Mouse (Mus musculus) monocyte, adult 2 months (primary cell): ENCODE results near the gene Myo15b.
"Not testable (repeated sequence)": the region's sequence is repeated elsewhere in the genome, so short reads cannot be mapped to it uniquely, and the experiment has no call there.

Experiments
- DNase-seq, 2 experiments: peaks; one replicate each; pipeline ENCODE4 v3.0.0; 2022; ENCODE audit warnings: low spot score in 2 of 2, low read depth in 1 of 2

Myo15b gene

DNA sequence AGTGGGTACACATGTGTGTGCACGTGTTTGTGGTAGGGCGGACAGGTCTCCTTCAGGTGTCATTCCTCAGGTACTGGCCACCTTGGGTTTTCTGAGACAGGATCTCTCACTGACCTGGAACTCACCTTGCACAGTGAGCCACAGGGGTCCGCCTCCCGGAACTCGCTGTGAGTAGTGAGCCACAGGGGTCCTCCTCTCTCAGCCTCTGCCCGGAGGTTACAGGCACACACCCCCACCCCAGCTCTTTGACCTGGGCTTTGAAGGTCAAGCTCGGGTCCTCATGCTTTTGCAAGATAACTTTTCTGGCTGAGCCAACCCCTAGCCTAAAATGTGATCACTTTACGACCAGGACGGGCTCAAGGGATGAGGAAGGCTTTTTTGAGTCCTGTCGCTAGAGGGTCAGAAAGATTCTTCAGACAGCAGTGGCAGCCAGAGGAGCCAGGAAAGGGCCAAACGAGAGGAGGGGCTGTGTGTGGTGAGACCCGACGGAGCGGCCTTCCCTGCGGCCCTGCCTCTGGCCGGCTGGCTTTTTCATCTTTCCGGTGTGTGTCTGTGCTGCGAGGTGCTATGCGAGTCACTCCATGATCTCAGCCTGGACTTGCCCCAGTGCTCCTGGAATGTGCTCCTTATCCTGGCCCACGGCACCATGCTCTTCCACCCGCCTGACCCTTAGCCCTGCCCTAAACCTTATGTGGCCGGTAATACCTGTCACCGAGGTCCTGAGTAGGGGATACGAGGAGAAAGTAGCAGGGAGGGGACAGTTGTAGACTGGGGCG lies 27.5 kb upstream of the Myo15b start:
- no peak for DNase-seq

GRCm38 (mm10) chr11:115831518-115831917 lies 26.7 kb upstream of the Myo15b start:
- no peak for DNase-seq

GRCm38 (mm10) chr11:115832064-115832463 lies 26.1 kb upstream of the Myo15b start:
- DNase-seq = no peak

- DNase-seq = no peak
Measured at GRCm38 (mm10) chr11:115832523-115832922, 25.7 kb upstream of the Myo15b start.

DNA sequence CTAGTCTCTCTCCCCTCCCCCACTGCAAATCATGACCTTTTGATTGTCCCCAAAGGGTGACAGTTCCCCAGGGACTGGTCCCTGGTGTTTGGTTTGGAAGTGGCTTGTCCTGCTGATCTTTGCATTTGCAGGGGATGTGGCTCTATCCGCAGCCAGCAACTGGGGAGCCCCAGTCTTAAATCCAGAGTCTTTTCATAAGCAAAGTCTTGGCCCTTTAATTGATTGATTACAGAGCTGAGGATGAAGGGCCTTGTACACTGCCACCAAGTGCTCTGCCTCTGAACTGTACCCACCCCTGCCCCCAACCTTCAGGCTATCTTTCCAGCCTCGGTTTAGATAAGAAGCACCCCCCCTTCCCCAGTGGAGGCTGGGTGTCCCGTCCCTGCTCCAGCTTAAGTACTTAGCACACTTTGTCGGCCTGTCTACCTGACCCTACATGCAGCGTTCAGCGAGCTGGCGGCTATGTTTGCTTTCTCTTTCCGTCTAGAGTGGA lies 25.1 kb upstream of the Myo15b start:
- no peak for DNase-seq

- DNase-seq = no peak
Measured at GRCm38 (mm10) chr11:115834033-115834432, 24.2 kb upstream of the Myo15b start.

- DNase-seq = no peak
Measured at GRCm38 (mm10) chr11:115836656-115837395, 21.4 kb upstream of the Myo15b start.

DNA sequence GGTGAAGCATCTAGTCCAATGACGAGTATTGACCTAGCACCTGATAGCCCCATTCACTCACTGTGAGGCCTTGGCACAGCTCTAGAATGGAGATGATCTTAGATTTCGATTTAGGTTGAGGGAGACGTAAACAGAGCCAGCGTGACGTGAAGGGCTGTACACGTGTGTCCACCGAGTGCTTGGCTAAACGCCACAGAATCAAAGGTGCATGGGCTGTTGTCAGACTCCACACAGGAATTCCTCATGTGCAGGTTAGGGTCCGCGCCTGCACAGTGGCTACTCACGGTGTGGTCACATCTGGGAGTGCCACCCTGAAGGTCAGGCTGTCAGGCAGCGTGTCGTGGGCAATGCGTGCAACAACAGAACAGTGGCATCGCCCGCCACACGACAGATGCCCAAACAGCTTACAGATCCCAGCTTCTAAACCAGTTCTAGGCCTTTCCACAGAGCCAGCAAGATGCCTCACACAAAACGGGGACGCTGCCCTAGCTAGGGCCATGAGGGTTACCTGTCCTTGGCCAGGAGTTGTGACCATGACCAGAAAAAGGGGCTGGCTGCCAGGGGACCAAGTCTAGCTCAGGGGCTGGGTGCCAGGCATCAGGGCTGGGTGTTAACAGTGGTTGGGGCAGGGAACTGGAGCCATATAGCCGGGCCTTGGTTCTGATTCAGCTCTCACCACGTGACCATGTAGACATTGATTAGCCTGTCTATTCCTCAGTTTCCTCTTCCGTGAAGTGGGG lies 20.4 kb upstream of the Myo15b start:
- DNase-seq = no peak

GRCm38 (mm10) chr11:115838895-115839311 lies 19.3 kb upstream of the Myo15b start:
- no peak for DNase-seq

DNA sequence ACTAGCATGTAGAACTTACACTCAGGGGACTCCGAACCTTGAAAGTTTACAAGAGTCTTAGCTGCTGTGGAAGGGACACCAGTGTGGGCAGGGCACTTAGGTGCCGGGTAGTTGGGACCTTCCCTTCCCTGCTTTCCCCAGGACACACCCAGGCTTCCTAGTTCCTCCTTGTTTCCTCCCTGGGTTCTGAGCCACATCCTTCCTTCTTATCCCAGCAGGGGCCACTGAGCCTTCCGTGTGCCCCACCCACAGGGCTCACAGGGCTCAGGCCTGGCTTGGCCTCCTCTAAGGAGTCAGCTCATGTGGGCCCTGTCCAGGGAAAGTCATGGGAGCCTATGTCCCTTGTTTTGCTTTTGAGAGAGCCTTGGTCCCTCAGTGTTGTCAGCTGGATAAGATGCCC lies 18.5 kb upstream of the Myo15b start:
- DNase-seq = no peak

GRCm38 (mm10) chr11:115841044-115841443 lies 17.2 kb upstream of the Myo15b start:
- no peak for DNase-seq

DNA sequence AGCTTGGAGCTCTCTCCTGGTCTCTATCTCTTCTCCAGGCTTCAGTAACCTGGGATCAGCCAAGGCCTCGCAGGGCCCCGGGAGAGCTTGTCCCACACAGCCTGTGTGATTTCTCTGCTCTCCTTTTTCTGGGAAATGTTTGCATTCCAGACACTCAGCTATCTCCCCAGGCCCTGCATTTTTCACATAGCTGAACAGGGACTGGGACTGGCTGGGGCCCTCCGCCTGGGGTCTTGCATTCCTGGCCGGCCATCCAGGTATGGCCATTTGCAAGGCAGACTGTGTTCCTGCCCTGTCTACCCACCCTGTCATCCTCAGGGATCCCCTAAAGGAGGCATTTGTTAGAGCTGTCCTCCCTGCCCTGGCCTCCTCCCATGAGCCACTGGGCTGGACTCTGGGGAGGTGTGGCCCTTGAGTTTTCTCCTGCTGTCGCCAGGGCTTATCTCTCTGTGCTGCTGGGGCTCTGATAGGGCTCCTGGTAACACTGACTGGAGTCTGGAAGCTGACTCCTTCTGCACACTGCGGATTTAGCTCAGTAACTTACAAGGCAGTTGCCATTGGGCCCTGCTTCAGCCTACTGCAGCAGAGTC lies 16.1 kb upstream of the Myo15b start:
- no peak for DNase-seq

- DNase-seq = no peak
Measured at GRCm38 (mm10) chr11:115843141-115843890, 14.9 kb upstream of the Myo15b start.

DNA sequence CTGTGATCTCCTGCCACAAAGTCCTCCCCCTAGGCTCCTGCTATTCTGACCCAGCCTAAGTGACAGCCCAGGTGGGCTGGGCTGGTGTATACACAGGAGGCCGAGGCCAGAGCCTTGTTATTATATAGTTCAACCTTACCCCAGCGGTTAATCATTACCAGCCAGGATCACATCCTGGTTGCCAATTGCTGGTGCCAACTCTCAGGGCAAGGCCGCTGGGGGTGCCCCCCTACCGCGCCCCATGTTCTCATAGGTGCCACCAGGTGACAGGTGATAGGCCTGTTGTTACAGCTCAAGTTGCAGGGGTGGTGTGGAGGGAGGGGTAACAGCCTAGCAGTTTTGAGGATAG lies 14.3 kb upstream of the Myo15b start:
- no peak for DNase-seq

DNA sequence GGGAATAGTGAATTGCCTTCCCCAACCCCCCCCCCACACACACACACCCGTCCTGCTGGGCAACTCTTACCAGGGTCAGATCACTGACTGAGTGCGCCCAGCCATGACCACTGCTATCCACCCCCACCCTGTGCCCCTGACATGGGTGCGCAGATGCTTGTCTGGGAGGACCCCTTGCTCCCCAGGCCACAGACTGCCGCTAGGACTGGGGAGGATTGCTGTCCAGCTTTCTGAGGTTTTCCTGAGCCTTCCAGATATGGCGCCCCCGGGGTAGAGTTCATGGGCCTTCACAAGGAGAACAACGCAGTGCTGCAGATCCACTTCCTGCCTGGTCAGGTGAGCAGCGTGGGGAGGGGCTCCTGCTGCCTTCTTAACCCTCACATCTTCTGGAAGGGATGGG lies 14.0 kb upstream of the Myo15b start:
- no peak for DNase-seq

- no peak for DNase-seq
Measured at GRCm38 (mm10) chr11:115845819-115846218, 12.4 kb upstream of the Myo15b start.

DNA sequence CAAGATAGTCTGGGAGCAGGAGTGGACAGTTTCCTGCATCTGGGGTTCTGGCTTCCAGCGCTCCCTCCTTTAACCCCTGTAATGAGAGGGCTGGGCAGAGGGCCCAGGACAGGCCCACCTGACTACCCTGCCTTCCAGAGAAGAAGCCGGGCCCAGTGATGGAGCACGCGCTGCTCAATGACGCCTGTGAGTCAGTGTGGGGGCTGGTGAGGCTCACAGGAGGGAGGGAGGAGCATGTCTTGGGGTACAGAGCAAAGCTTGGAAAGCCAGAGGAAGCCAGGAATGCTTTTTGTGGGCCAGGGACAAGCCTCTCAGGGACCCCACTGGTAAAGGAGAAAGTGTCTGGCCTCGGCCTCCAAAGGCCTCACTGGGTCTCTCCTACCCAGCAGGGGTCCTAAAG lies 3.5 kb upstream of the Myo15b start:
- no peak for DNase-seq

GRCm38 (mm10) chr11:115857146-115857545 lies 1.1 kb upstream of the Myo15b start:
- not testable (repeated sequence) for DNase-seq

GRCm38 (mm10) chr11:115857936-115858335 lies 270 bp upstream of the Myo15b start:
- DNase-seq = no peak

DNA sequence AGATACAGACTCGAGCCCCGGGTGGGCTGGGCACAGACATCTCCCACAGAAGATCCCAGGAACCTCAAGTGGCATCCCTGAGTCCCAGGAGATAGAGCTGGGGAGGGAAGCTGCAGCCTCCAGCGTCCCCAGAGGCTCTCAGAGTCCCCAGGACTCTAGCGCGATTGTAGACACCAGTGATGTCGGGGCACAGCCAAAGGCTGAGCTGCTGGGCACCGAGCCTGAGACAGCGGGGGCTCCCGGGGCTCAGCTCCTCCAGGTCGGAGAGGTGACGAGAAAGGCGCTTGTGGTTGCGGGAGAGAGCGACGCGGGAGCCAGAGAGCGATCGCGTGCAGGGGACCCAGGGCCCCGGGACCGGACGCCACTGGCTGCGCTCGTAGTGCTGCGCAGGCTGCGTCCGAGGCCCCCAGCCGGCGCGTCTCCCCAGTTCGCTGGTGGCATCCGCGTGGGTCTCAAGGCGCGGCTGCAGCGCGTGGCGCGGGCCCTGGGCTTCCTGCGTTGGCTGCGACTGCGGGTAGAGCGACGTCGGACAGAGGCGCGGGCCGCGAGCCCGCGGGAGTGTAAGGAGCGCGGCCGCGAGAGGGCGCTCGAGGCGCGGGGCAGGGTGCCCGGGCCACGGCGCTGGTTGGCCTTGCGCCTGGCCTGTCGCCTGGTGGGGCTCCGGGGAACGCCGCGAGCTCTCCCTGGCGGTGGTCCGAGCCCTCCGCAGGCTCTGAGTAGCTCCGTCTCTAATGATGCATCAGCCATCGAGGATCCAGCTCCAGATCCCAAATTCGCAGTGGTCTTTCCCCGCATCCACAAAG lies 1.1 kb downstream of the Myo15b start:
- peak; percentile 48 to 74 for DNase-seq
